Mouse (Mus musculus) hindbrain, embryonic 13.5 days (tissue): ENCODE measurements at regions not wholly inside any gene's neighbourhood (a gene's known extent, or its start where the extent isn't known, plus 50 kb on each side); places are given as distances from the start of the nearest gene placed in this dataset.

ENCODE experiments used
- ATAC-seq: fragments of 200-750 bp; cut with Nextera tagmentation; 2 replicates; pipeline ENCODE4 v1.8.0; 2017; ENCODE audit warnings: moderate TSS enrichment; ENCODE audit not compliant: low FRiP score
- H3K27ac ChIP-seq: fragments of 300-500 bp; sonication (generic); 2 replicates; pipeline ENCODE4 v1.5.1; 2015; ENCODE audit warnings: inconsistent platforms, mild to moderate bottlenecking, moderate library complexity
- H3K27me3 ChIP-seq: fragments of 300-500 bp; sonication (generic); 2 replicates; pipeline ENCODE4 v1.6.1; 2015; ENCODE audit warnings: mild to moderate bottlenecking, inconsistent platforms
- H3K36me3 ChIP-seq: fragments of 300-500 bp; sonication (generic); 2 replicates; pipeline ENCODE4 v1.6.1; 2015; ENCODE audit warnings: mild to moderate bottlenecking, inconsistent platforms
- H3K4me1 ChIP-seq: fragments of 300-500 bp; sonication (generic); replicated peaks from 2 replicates; pipeline ENCODE4 v1.6.1; 2015; ENCODE audit warnings: inconsistent platforms
- H3K4me2 ChIP-seq: fragments of 300-500 bp; sonication (generic); 2 replicates; pipeline ENCODE4 v1.6.1; 2015; ENCODE audit warnings: inconsistent platforms, mild to moderate bottlenecking, moderate library complexity
- H3K4me3 ChIP-seq: fragments of 300-500 bp; sonication (generic); 2 replicates; pipeline ENCODE4 v1.5.1; 2015; ENCODE audit warnings: mild to moderate bottlenecking, inconsistent platforms
- H3K9ac ChIP-seq: fragments of 300-500 bp; sonication (generic); 2 replicates; pipeline ENCODE4 v1.6.1; 2015; ENCODE audit warnings: mild to moderate bottlenecking, inconsistent platforms
- H3K9me3 ChIP-seq: fragments of 300-500 bp; sonication (generic); 2 replicates; pipeline ENCODE4 v1.6.1; 2016; ENCODE audit warnings: inconsistent platforms
- WGBS: fragments of 180-500 bp; shearing (Covaris S2); methylation state at CpG from one replicate; pipeline ENCODE4 v1.1.7; 2015; 5-methylcytosine and 5-hydroxymethylcytosine counted together

DNA sequence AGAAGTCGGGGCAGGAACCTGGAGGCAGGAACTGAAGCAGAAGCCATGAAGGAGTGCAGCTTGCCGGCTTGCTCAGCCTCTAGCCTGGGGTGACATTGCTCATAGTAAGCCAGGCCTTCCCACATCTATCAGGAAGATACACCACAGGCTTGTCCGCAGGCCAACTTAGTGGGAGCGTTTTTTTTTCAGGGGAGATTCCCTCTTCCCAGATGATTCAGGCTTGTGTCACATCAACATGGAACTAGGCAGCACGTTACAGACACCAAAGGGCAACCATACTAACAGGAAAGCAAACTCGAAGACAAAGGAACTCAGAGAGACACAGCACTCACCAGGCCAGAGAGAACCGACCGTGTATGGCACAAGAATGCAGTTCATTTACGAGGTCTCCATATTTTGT is 98.1 kb upstream of the Tle3 start:
- Histone ChIP-seq H3K4me1 (peaks cover 18% of the 10 kb centered on the region), H3K27me3 (peaks cover 23% of the 10 kb centered on the region), H3K4me3 (no peak overlapping the region), H3K9me3 (no peaks in the 10 kb centered on the region), H3K4me2 (no peak overlapping the region), H3K36me3 (no peaks in the 10 kb centered on the region), H3K27ac (no peak overlapping the region), H3K9ac (no peak overlapping the region)
- no peak for ATAC-seq
- WGBS: 85% methylated on average over 9 of the region's 9 CpGs

DNA sequence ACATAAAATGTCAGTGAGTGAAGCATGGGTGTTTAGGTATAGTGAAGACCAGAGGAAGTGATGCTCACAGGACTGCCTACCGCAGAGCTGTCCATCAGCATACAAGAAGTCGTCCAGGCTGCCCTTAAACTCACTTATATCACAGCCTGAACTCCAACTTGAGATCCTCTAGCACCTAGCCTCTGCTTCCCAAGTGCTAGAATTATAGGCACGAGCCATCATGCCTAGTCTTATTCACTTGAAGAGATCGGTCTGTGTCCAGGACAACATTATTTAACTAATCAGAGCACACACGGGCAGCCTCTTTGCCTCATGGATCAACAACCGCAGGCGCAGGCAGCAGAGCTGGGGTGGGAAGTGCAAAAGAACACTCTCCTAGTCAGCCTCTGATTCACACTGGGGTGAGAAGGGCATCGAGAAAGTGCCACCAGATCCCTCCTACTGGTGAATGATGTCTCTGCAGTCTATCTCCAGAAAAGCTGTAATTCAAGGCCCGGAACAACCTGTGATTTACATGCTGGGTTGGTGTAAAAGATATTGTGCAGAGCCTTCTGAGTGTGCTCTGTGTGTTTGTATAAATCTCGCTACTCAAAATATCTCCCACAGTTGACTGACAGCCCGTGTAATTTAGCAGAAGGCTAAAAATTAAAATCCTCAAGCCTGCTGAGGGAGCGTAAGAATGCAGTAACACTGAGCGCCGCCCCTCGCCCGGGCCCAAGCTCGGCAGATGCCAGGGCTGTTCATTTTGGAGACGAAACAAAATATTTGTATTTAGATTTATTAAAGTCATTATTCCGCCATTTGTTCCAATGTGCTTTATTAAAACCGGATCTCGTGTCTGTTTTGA is 94.6 kb upstream of the Tle3 start:
- H3K4me3 ChIP-seq: no peak overlapping the region
- peaks cover 40% of the 10 kb centered on the region for H3K4me1 ChIP-seq
- WGBS: 9% methylated on average over 21 of the region's 21 CpGs
- H3K27me3 ChIP-seq: peaks cover 26% of the 10 kb centered on the region
- no peaks in the 10 kb centered on the region for H3K36me3 ChIP-seq
- ATAC-seq: no peak
- H3K9ac ChIP-seq: no peak overlapping the region
- H3K9me3 ChIP-seq: no peaks in the 10 kb centered on the region
- peak overlapping the region; percentile 48; the same call in 1 of the 2 replicates for H3K27ac ChIP-seq
- peak overlapping the region; percentile 35 for H3K4me2 ChIP-seq

DNA sequence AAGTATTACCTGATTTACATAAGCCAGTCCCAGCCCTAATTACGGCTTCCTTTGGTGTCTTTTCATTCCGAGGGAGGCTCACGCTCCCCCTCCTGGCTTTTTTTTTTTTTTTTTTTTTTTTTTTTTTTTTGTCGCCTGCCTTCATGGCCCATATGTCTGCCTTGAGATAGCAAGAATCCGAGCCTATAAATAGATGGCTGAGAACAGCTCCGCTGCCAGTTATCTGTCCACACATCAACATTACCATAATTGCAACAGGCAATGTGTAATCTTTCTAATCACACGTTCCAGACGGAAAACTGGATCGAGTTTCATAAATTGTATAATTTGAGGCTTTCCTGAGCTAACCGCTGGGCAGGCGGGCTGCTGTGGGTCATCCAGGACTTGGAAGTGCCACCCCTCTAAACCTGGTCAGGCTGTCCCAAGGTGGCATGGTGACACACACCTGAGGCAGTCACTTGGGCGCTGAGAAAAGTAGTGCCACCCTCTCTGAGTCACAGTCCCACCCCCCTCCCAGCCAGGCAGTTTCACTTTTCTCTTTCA is 93.9 kb upstream of the Tle3 start:
- H3K4me1 ChIP-seq: peaks cover 40% of the 10 kb centered on the region
- WGBS: 12% methylated on average over 12 of the region's 12 CpGs
- ATAC-seq: no peak
- peaks cover 29% of the 10 kb centered on the region for H3K27me3 ChIP-seq
- H3K9ac ChIP-seq: no peak overlapping the region
- peak overlapping the region; percentile 35 for H3K4me2 ChIP-seq
- H3K36me3 ChIP-seq: no peaks in the 10 kb centered on the region
- peak overlapping the region; percentile 58 for H3K27ac ChIP-seq
- no peaks in the 10 kb centered on the region for H3K9me3 ChIP-seq
- H3K4me3 ChIP-seq: no peak overlapping the region

- H3K9ac ChIP-seq: peak overlapping the region; percentile 49; the same call in 1 of the 2 replicates
- H3K4me2 ChIP-seq: no peak overlapping the region
- H3K36me3 ChIP-seq: no peaks in the 10 kb centered on the region
- no peak overlapping the region for H3K4me3 ChIP-seq
- ATAC-seq: peak; percentile 30; the same call in 1 of the 2 replicates
- peak overlapping the region; percentile 66 for H3K27ac ChIP-seq
- peaks cover 41% of the 10 kb centered on the region for H3K4me1 ChIP-seq
- 11% methylated on average over 9 of the region's 9 CpGs for WGBS
- peaks cover 36% of the 10 kb centered on the region for H3K27me3 ChIP-seq
- H3K9me3 ChIP-seq: no peaks in the 10 kb centered on the region
These were observed 93.1 kb upstream of the Tle3 start for GRCm38 (mm10) chr9:61279044-61279543.

DNA sequence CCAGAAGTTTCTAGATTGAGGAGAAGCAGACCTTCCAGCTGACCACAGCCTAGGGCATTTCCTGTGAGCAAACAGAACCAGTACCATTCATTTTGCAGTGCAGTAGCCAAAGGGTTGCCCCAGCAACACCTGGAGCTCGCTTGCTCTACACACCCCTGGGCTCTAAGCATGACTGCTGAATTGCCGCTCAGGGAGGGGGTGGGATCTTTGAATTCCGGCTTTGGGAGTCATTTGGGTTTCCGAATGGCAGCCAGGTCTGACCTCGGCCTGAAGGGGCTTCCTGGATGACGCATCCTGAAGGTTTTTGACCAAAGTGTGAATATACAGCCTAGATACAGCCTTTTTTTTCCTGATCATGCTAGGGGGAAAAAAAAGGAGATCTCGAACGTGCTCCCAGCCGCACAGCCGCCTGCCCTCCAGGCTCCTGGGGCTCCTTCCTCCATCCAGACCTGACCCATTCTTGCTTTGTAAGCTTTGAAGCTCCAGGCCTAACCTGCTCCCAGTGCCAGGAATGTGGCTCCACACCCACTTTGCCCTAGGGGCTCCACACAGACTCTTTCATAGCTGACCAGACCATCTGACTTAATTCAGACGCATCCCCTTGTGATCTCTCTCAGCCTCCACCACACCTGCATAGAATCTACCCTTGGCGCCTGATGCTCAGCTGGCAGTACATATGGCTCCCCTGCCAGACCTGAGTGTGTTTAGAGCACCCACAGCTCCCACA is 91.1 kb upstream of the Tle3 start:
- Histone ChIP-seq H3K4me3 (no peak overlapping the region), H3K4me1 (peaks cover 47% of the 10 kb centered on the region), H3K9me3 (no peaks in the 10 kb centered on the region), H3K4me2 (no peak overlapping the region), H3K36me3 (no peaks in the 10 kb centered on the region), H3K27ac (no peak overlapping the region), H3K27me3 (peaks cover 44% of the 10 kb centered on the region), H3K9ac (no peak overlapping the region)
- WGBS: 67% methylated on average over 12 of the region's 12 CpGs
- ATAC-seq: no peak

DNA sequence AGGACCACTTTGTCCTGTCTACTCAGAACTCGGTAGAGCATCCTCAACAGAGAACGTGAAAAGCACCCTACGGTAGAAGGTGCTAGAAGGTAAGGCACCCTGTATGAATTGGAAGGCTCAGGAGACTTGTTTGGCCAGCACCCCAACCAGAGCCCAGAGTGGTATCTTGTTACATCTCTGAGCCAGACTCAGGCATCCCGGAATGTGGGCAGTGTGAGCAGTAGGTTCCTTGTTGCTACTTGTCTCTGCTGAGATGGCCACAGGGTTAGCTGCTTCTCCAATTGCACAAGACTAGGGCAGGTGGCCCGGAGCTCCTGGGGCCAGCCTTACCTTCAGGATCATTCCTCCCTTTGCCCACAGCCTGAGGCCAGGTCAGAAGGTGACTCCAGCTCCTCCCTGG is 88.9 kb upstream of the Tle3 start:
- Histone ChIP-seq H3K27ac (no peak overlapping the region), H3K4me2 (no peak overlapping the region), H3K9me3 (0 out of 2 replicates have a peak, but pooled peaks cover 5% of the 10 kb centered on the region), H3K9ac (no peak overlapping the region), H3K4me1 (peaks cover 35% of the 10 kb centered on the region), H3K27me3 (peaks cover 42% of the 10 kb centered on the region), H3K4me3 (no peak overlapping the region), H3K36me3 (no peaks in the 10 kb centered on the region)
- ATAC-seq: no peak
- 90% methylated on average over 5 of the region's 5 CpGs for whole genome bisulfite sequencing

DNA sequence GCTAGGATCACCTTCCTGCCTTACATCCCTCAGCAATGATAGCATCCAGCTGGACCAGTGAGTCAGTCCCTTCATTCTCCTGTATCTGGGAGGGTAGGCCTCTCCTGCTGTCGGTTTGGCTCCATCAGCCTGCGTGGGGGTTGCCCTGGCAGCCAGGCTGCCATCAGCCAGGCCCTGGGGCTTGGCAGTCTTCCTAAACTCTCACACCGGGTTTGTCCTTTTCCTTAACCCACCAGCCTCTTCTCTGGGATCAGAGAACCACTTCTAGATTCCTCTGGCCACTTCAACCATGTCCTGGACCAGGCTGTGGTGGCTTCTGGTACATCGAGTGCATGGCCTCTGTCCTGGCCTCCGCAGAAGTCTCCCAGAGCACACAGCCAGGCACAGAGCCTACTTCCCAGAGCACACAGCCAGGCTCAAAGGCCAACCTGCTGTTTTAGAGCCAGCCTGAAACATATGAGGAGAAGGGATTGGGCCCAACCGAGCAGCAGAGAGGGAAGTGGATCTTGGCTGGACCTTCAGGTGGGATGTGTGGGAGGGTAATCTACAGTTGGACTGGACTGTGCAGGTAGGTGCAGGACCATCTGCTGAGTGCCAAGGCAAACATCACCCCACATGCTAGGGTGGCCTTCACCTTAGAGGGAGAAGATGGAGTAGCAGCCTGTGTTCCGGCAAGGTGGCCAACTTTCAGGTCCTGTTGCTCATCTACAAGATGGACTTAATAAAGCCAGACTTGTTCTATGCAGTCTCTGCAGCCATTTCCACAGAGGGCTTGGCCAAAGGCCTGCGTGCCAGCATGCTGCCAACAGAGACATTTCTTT is 87.8 kb upstream of the Tle3 start:
- H3K9me3 ChIP-seq: 0 out of 2 replicates have a peak, but pooled peaks cover 7% of the 10 kb centered on the region
- peaks cover 24% of the 10 kb centered on the region for H3K4me1 ChIP-seq
- H3K4me3 ChIP-seq: no peak overlapping the region
- H3K27ac ChIP-seq: no peak overlapping the region
- ATAC-seq: no peak
- no peak overlapping the region for H3K9ac ChIP-seq
- peaks cover 40% of the 10 kb centered on the region for H3K27me3 ChIP-seq
- no peaks in the 10 kb centered on the region for H3K36me3 ChIP-seq
- H3K4me2 ChIP-seq: no peak overlapping the region
- 84% methylated on average over 8 of the region's 8 CpGs for WGBS

DNA sequence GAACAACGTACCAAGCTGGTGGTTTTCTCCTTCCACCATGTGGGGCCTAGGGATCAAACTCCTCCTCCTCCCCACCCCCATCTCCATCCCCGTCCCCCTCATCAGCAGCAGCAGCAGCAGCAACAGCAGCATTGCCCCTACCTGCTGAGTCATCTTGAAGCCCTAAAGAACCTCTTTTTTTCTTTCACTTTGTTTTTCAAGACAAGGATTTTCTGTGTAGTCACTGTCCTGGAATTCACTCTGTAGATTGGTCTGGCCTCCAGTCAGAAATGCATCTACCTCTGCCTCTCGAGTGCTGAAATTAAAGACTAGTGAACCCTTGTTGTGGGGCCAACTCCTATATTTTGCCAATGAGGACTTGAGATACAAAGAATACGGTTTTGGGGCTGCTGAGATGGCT is 85.6 kb upstream of the Tle3 start:
- H3K36me3 ChIP-seq: no peaks in the 10 kb centered on the region
- peaks cover 48% of the 10 kb centered on the region for H3K27me3 ChIP-seq
- no peak for ATAC-seq
- 91% methylated on average over 4 of the region's 4 CpGs for WGBS
- H3K9me3 ChIP-seq: 0 out of 2 replicates have a peak, but pooled peaks cover 7% of the 10 kb centered on the region
- peaks cover 7% of the 10 kb centered on the region; the same call in 1 of the 2 replicates for H3K4me1 ChIP-seq
- H3K9ac ChIP-seq: no peak overlapping the region
- no peak overlapping the region for H3K4me2 ChIP-seq
- H3K4me3 ChIP-seq: no peak overlapping the region
- no peak overlapping the region for H3K27ac ChIP-seq

- 61% methylated on average over 12 of the region's 12 CpGs for WGBS
These were observed 83.0 kb upstream of the Tle3 start for GRCm38 (mm10) chr9:61289117-61289516.

DNA sequence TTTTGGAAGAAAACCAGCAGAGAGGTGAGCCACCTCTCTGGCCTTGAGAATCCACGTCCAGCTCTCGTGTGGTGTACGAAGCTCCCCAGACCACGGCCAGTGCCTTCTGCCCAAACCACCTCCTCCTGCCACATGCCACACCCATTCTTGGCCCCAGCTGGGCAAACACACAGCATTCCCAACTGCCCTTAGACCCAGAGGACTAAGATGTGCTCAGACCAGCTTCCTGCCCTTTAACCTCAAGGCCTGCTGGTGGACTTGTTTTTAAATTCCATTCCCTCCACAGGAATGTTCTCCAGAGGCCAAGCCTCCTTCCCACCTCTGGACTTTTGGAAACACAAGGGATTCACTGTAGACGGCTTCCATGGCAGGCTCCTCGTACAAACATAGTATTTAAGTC is 82.5 kb upstream of the Tle3 start:
- Histone ChIP-seq H3K4me3 (no peak overlapping the region), H3K9ac (no peak overlapping the region), H3K9me3 (0 out of 2 replicates have a peak, but pooled peaks cover 7% of the 10 kb centered on the region), H3K36me3 (no peaks in the 10 kb centered on the region), H3K27ac (no peak overlapping the region), H3K27me3 (peaks cover 30% of the 10 kb centered on the region), H3K4me2 (no peak overlapping the region), H3K4me1 (peaks cover 11% of the 10 kb centered on the region)
- no peak for ATAC-seq
- 62% methylated on average over 6 of the region's 6 CpGs for WGBS

More at GRCm38 (mm10) chr9:61289117-61289516, 83.0 kb upstream of the Tle3 start:
- H3K27ac ChIP-seq: no peak overlapping the region
- H3K9me3 ChIP-seq: 0 out of 2 replicates have a peak, but pooled peaks cover 7% of the 10 kb centered on the region
- H3K36me3 ChIP-seq: no peaks in the 10 kb centered on the region
- H3K4me3 ChIP-seq: no peak overlapping the region
- H3K9ac ChIP-seq: no peak overlapping the region
- peaks cover 36% of the 10 kb centered on the region for H3K27me3 ChIP-seq
- no peak for ATAC-seq
- no peak overlapping the region for H3K4me2 ChIP-seq
- peaks cover 16% of the 10 kb centered on the region for H3K4me1 ChIP-seq

DNA sequence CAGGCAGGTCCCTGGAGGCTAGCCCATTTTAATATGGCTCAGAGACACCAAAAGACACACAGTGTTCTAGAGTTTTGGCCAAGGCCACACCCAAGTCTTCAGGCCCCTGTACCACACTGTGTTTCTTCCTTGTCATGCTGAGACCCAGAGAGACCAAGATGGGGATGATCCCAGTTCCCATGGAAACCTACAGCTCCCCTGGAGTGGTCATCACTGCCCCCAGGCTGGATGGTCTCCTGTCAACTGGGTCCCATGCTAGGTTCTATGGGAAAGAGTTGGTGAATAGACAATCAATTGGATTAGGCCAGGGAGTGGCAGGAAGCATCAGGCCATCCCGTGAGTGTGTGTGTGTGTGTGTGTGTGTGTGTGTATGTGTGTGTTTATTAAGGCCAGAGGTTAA is 80.5 kb upstream of the Tle3 start:
- H3K4me1 ChIP-seq: peaks cover 11% of the 10 kb centered on the region
- 0 out of 2 replicates have a peak, but pooled peaks cover 7% of the 10 kb centered on the region for H3K9me3 ChIP-seq
- no peak overlapping the region for H3K4me3 ChIP-seq
- no peak overlapping the region for H3K4me2 ChIP-seq
- no peak for ATAC-seq
- H3K36me3 ChIP-seq: no peaks in the 10 kb centered on the region
- no peak overlapping the region for H3K27ac ChIP-seq
- H3K27me3 ChIP-seq: peaks cover 33% of the 10 kb centered on the region
- H3K9ac ChIP-seq: no peak overlapping the region
- WGBS: 80% methylated on average over 1 of the region's 1 CpGs
